Mouse (Mus musculus) kidney, adult 2 months (tissue): Measurements from ENCODE around the gene Msi2.

ENCODE experiments used
- CTCF ChIP-seq: fragments of 200-500 bp; conservative IDR thresholded peaks from 2 replicates; pipeline ENCODE4 v1.5.1; 2011; ENCODE audit warnings: low read depth, mild to moderate bottlenecking, control low read depth, low read length, moderate library complexity, mixed read lengths; ENCODE audit not compliant: insufficient read depth, insufficient read length
- POLR2A ChIP-seq: fragments of 200-500 bp; IDR thresholded peaks from one replicate; pipeline ENCODE4 v1.6.1; 2011; ENCODE audit warnings: low read depth, low read length, control low read depth

DNA sequence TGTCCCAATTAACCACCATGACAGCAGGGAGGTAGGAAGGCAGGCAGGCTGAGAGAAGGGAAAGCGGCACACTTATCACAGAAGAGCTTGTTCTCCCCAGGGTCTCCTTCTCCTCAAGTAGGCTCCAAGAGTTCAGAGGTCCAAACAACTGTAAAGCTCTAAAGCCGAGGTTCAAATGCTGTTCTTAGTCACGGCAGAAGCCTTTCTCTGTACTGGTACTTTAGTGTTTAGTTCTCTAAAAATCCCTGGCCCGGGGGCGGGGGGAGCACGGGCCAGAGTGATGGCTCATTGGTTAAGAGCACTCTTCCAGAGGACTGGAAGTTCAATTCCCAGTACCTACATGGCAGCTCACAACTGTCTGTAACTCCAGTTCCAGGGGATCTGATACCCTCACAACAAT lies 165.9 kb downstream of the Msi2 start:
- no peak for TF ChIP-seq POLR2A
- no peak for TF ChIP-seq CTCF
